Comparison of ENCODE assay signal across 8 mouse cellular contexts in genomic region chr13:52223098-52223962, GRCm38 (mm10).
DNase-seq lines count a peak whose midpoint lies in the region; ATAC-seq and TF ChIP-seq lines count a peak whose summit lies in the region.

No protein-coding gene starts in this region.

- H3K9me3 ChIP-seq in forebrain, embryonic 14.5 days (replicated peaks; ENCODE audit: control insufficient read depth, low read length) = no peaks in the 10 kb centered on the region
- H3K9me3 ChIP-seq in hindbrain, embryonic 11.5 days (ENCODE audit: control insufficient read depth, low read length) = no peaks in the 10 kb centered on the region
- H3K9me3 ChIP-seq in stomach, embryonic 15.5 days = no peaks in the 10 kb centered on the region

- ATAC-seq in forebrain, embryonic 14.5 days = peak; percentile 73
- no peak for ATAC-seq in hindbrain, embryonic 11.5 days (ENCODE audit: low FRiP score)
- peak; percentile 77 for ATAC-seq in megakaryocyte progenitor cell, adult 5-6 weeks (replicated peaks; ENCODE audit: poor library complexity)
- ATAC-seq in stomach, embryonic 15.5 days (ENCODE audit: insufficient read depth, low FRiP score, low read depth) = 0 out of 2 replicates have a peak, but pooled peaks have one; percentile 45

- no peaks in the 10 kb centered on the region for H3K27me3 ChIP-seq in forebrain, embryonic 14.5 days (replicated peaks; ENCODE audit: control insufficient read depth, insufficient read depth, low read length)
- peaks cover 3% of the 10 kb centered on the region; the same call in 1 of the 2 replicates for H3K27me3 ChIP-seq in hindbrain, embryonic 11.5 days (ENCODE audit: control insufficient read depth, insufficient read depth, low read length)
- no peaks in the 10 kb centered on the region for H3K27me3 ChIP-seq in stomach, embryonic 15.5 days (replicated peaks)

- TF ChIP-seq CTCF in left cerebral cortex, adult 2 months (IDR thresholded peaks at IDR 0.05) = peak; percentile 57

- no peak overlapping the region for H3K4me2 ChIP-seq in forebrain, embryonic 14.5 days (ENCODE audit: low read length)
- H3K4me2 ChIP-seq in hindbrain, embryonic 11.5 days (replicated peaks; ENCODE audit: low read depth, low read length) = no peak overlapping the region
- H3K4me2 ChIP-seq in stomach, embryonic 15.5 days = no peak overlapping the region

- H3K27ac ChIP-seq in left cerebral cortex, adult 2 months = no peak overlapping the region
- H3K27ac ChIP-seq in forebrain, embryonic 14.5 days (ENCODE audit: low read depth, low read length) = no peak overlapping the region
- no peak overlapping the region for H3K27ac ChIP-seq in hindbrain, embryonic 11.5 days (ENCODE audit: low read depth, low read length)
- peak overlapping the region; percentile 16; the same call in 1 of the 2 replicates for H3K27ac ChIP-seq in stomach, embryonic 15.5 days

- 29% methylated on average over 6 of the region's 6 CpGs for WGBS in forebrain, embryonic 14.5 days
- 46% methylated on average over 6 of the region's 6 CpGs for WGBS in hindbrain, embryonic 11.5 days
- 52% methylated on average over 6 of the region's 6 CpGs for WGBS in stomach, embryonic 15.5 days

- intact Hi-C loops in left cerebral cortex, adult 2 months (cut with DNase I) = loop anchor here (1.0 kb wide), 2 partner anchors 379 to 384 kb away; no protein-coding TSS in a partner anchor

- no peak overlapping the region for H3K9ac ChIP-seq in forebrain, embryonic 14.5 days (ENCODE audit: low read length)
- no peak overlapping the region for H3K9ac ChIP-seq in hindbrain, embryonic 11.5 days (ENCODE audit: low read depth, low read length)
- no peak overlapping the region for H3K9ac ChIP-seq in stomach, embryonic 15.5 days

- no peak overlapping the region for H3K4me3 ChIP-seq in left cerebral cortex, adult 2 months
- no peak overlapping the region for H3K4me3 ChIP-seq in forebrain, embryonic 14.5 days (ENCODE audit: low read depth, low read length)
- no peak overlapping the region for H3K4me3 ChIP-seq in hindbrain, embryonic 11.5 days (ENCODE audit: low read depth, low read length)
- H3K4me3 ChIP-seq in stomach, embryonic 15.5 days (replicated peaks) = no peak overlapping the region

- peaks cover 8% of the 10 kb centered on the region for H3K4me1 ChIP-seq in forebrain, embryonic 14.5 days (ENCODE audit: control insufficient read depth, insufficient read depth, low read length)
- H3K4me1 ChIP-seq in hindbrain, embryonic 11.5 days (replicated peaks; ENCODE audit: control insufficient read depth, insufficient read depth, low read length) = 0 out of 2 replicates have a peak, but pooled peaks cover 3% of the 10 kb centered on the region
- H3K4me1 ChIP-seq in stomach, embryonic 15.5 days = peaks cover 16% of the 10 kb centered on the region; the same call in 1 of the 2 replicates

- H3K36me3 ChIP-seq in forebrain, embryonic 14.5 days (ENCODE audit: control insufficient read depth, insufficient read depth, low read length) = no peaks in the 10 kb centered on the region
- no peaks in the 10 kb centered on the region for H3K36me3 ChIP-seq in hindbrain, embryonic 11.5 days (ENCODE audit: control insufficient read depth, insufficient read depth, low read length)
- no peaks in the 10 kb centered on the region for H3K36me3 ChIP-seq in stomach, embryonic 15.5 days

- no peak for DNase-seq in left cerebral cortex, adult 2 months (ENCODE audit: extremely low spot score in 1 of 2, low spot score in 2 of 2)
- no peak for DNase-seq in left cerebral cortex, adult 8-10 months (ENCODE audit: low spot score in 2 of 2)
- DNase-seq in c-Kit-positive CD71-negative TER-119-negative erythroid progenitor cells, embryonic 14.5 days (ENCODE audit: low read depth) = peak; percentile 34
- peak; percentile 72 for DNase-seq in forebrain, embryonic 14.5 days (ENCODE audit: low spot score)
- DNase-seq in hindbrain, embryonic 11.5 days (ENCODE audit: low spot score) = peak; percentile 68
- DNase-seq in layer of hippocampus, adult 9-11 months = peak; percentile 10

Comparison
In these comparisons a context has a peak if more than half of its experiments do, and no peak if none do; other contexts are left out.
1. DNase-seq: peak in c-Kit-positive CD71-negative TER-119-negative erythroid progenitor cells, embryonic 14.5 days (single experiment), forebrain, embryonic 14.5 days (single experiment), hindbrain, embryonic 11.5 days (single experiment) and layer of hippocampus, adult 9-11 months (single experiment); none in left cerebral cortex, adult 2 months (0 of 2) and left cerebral cortex, adult 8-10 months (0 of 2).